Mouse (Mus musculus): ENCODE measurements around the gene Dgke. TPM values are rescaled to one million over a fixed set of nuclear protein-coding genes. Genes with fewer than 3 reads are reported as not detected.
"Not testable (repeated sequence)": the region's sequence is repeated elsewhere in the genome, so short reads cannot be mapped to it uniquely, and the experiment has no call there.

Dgke gene
- polyA plus RNA-seq, 1 experiment = 2.0 TPM

DNA sequence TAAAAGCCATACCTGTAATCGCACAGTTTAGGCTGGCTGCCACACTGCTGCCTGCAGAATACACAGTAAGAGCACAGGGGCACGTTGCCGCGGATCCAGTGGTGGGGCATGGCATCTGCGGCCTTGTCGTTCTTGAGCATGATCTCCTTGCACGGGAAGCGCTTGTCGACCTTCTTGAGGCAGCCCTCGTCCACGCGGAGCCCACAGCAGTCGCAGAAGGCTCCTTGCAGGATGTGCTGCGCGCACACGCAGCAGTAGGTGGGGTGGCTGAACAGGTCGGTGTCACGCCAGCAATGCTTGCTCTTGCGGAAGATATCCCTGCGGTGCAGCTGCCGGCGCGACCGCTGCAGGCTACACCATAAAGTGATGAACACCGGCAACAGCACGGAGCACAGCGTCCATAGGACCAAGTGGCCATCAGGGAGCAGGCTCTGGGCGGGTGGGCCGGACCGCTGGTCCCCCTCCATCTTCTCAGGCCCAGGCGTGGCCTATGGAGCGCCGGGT lies 6.7 kb downstream of the Dgke start:
- H3K4me1 ChIP-seq (ENCODE audit: control insufficient read depth, insufficient read depth, low read length) = peaks cover 2% of the 10 kb centered on the region; the same call in 1 of the 2 replicates
- peak overlapping the region; percentile 67 for H3K4me3 ChIP-seq (replicated peaks; ENCODE audit: control insufficient read depth, low read depth, low read length)
- WGBS = under 1% methylated on average over 33 of the region's 33 CpGs
- 0 out of 2 replicates have a peak, but pooled peaks have one; percentile 7 for TF ChIP-seq POLR2A (IDR thresholded peaks at IDR 0.05; ENCODE audit: borderline replicate concordance, control insufficient read depth, low read depth, low read length)
- no peak for TF ChIP-seq CTCF (IDR thresholded peaks at IDR 0.05; ENCODE audit: control insufficient read depth, insufficient read depth, low read length)
- H3K27ac ChIP-seq (ENCODE audit: control insufficient read depth, insufficient read depth, low read depth, low read length, poor library complexity) = peak overlapping the region; percentile 30; the same call in 1 of the 2 replicates

DNA sequence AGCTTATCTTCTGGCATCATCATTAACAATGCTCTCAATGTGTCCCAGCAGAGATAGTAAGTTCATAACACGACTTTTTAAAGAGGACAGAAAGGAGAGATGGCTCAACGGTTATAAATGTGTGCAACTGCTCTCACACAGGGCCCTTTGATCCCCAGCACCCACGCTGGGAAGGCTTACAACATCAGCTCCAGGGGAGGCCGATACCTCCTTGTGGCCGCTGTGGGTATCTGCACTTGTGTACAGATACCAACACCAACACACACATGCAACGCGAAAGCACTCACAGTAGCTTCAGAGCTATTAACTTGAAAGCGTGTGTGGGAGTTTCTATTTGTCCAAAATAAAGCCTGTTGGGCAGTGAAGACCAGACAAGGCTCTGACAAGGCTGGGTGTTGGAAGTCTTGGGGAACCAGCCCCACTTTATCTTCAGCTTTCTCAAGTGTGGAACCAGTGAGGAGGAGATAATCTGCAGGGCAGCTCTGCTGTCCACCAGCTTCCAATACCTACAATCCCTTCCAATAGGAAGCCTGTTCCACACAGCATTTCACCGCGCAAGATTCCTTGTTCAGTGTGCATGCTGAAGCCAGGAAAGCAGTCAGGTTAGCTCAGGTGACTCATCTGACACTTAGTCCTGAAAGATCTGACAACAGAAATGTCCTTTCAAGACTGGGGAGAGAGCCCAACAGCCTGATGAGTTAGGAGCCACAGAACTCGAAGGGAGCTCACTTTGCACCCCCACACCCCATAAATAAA lies 8.0 kb downstream of the Dgke start:
- Histone ChIP-seq H3K27ac (ENCODE audit: control insufficient read depth, insufficient read depth, low read depth, low read length, poor library complexity) (no peak overlapping the region), H3K4me3 (replicated peaks; ENCODE audit: control insufficient read depth, low read depth, low read length) (no peak overlapping the region), H3K4me1 (ENCODE audit: control insufficient read depth, insufficient read depth, low read length) (peaks cover 2% of the 10 kb centered on the region; the same call in 1 of the 2 replicates)
- 72% methylated on average over 11 of the region's 11 CpGs for WGBS
- TF ChIP-seq POLR2A (IDR thresholded peaks at IDR 0.05; ENCODE audit: borderline replicate concordance, control insufficient read depth, low read depth, low read length) (no peak), CTCF (IDR thresholded peaks at IDR 0.05; ENCODE audit: control insufficient read depth, insufficient read depth, low read length) (peak; percentile 36; the same call in 1 of the 2 replicates)

DNA sequence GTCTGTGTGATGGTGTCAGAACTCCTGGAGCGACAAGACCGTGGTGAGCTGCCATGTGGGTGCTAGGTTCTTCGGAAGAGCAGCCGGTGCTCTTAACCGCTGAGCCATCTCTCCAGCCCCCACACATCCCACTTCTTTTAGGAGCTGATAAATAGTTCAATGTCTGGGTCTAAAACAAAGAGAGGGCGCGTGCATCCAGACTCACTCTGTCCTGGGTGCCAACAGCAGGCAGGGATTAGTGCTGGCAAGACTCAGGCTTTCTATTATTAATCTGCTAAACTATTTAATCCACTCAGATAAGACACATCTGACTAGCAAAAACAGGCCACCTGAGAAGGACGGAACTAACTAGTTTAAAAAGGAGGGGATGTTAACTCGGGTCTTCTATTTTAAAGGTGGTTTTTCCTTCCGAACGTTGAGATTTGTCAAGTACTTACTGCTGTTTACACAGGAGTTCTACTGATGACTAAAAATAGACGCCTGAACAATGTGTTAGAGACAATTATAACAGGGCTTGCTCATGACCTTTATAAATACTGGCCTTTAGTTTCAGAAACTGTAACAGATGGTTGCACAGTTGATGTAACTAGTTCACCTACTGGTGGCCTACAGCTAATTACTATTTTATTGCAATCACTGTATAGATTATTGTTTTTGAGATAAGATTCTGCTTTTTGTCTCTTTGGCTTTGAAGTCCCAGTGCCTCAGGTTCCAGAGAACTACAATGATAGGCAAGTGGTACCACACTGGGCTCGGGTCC lies 10.5 kb downstream of the Dgke start:
- peaks cover 2% of the 10 kb centered on the region; the same call in 1 of the 2 replicates for H3K4me1 ChIP-seq (ENCODE audit: control insufficient read depth, insufficient read depth, low read length)
- no peak overlapping the region for H3K27ac ChIP-seq (ENCODE audit: control insufficient read depth, insufficient read depth, low read depth, low read length, poor library complexity)
- 88% methylated on average over 13 of the region's 13 CpGs for WGBS
- H3K4me3 ChIP-seq (replicated peaks; ENCODE audit: control insufficient read depth, low read depth, low read length) = no peak overlapping the region
- no peak for TF ChIP-seq CTCF (IDR thresholded peaks at IDR 0.05; ENCODE audit: control insufficient read depth, insufficient read depth, low read length)
- TF ChIP-seq POLR2A (IDR thresholded peaks at IDR 0.05; ENCODE audit: borderline replicate concordance, control insufficient read depth, low read depth, low read length) = no peak

DNA sequence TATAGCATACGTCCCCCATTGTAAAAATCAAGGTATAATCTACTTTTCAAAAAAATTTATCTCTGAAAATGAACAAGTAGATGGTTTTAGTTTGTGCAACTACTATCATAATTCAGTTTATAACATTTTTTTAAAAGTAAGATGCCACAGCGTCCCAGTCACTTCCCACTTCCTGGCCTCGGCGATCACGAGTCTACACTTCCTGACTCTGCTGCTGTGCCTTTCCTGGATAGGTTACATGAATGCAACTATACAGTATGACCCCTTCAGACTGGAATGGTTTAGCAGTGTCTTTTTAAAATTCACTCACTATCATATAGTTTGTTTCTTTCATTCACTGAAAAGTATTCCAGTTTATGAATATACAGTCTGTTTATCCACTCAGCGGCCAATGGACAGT lies 14.9 kb downstream of the Dgke start:
- Histone ChIP-seq H3K27ac (ENCODE audit: control insufficient read depth, insufficient read depth, low read depth, low read length, poor library complexity) (no peak overlapping the region), H3K4me1 (ENCODE audit: control insufficient read depth, insufficient read depth, low read length) (no peaks in the 10 kb centered on the region; the same call in 1 of the 2 replicates), H3K4me3 (replicated peaks; ENCODE audit: control insufficient read depth, low read depth, low read length) (no peak overlapping the region)
- TF ChIP-seq CTCF (IDR thresholded peaks at IDR 0.05; ENCODE audit: control insufficient read depth, insufficient read depth, low read length) = no peak
- TF ChIP-seq POLR2A (IDR thresholded peaks at IDR 0.05; ENCODE audit: borderline replicate concordance, control insufficient read depth, low read depth, low read length) = no peak
- 41% methylated on average over 6 of the region's 6 CpGs for WGBS

DNA sequence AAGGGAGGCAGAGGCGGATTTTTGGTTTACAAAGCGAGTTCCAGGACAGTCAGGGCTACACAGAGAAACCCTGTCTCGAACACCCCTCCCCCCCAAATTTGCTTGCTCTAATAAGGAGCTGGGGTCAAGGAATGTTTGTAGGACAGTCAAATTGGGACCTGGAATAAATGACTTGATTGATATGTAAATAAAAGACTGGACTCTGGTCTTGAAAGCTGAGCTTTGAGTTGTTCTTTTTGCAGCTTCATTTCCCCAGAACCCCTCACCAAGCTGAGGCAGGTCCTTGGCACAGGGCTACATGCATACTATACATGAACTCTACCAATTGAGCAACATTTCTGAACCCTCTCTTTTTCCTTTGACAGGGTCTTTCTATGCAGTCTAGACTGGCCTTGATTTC lies 20.6 kb downstream of the Dgke start:
- no peak overlapping the region for H3K4me3 ChIP-seq (replicated peaks; ENCODE audit: control insufficient read depth, low read depth, low read length)
- WGBS = 85% methylated on average over 3 of the region's 3 CpGs

DNA sequence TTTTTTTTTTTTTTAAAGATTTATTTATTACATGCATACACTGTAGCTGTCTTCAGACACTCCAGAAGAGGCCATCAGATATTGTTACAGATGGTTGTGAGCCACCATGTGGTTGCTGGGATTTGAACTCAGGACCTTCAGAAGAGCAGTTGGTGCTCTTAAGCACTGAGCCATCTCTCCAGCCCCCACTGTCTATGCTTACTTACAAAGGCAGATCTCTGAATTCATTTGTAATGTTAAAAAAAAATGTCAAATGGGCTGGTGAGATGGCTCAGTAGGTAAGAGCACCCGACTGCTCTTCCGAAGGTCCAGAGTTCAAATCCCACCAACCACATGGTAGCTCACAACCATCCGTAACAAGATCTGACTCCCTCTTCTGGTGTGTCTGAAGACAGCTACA lies 21.1 kb downstream of the Dgke start:
- H3K4me3 ChIP-seq (replicated peaks; ENCODE audit: control insufficient read depth, low read depth, low read length); H3K4me1 ChIP-seq (ENCODE audit: control insufficient read depth, insufficient read depth, low read length); H3K27ac ChIP-seq (ENCODE audit: control insufficient read depth, insufficient read depth, low read depth, low read length, poor library complexity): not testable (repeated sequence)
- 92% methylated on average over 3 of the region's 3 CpGs for WGBS

More for the DNA sequence above, 20.6 kb downstream of the Dgke start:
- Histone ChIP-seq H3K4me1 (ENCODE audit: control insufficient read depth, insufficient read depth, low read length) (no peaks in the 10 kb centered on the region), H3K27ac (ENCODE audit: control insufficient read depth, insufficient read depth, low read depth, low read length, poor library complexity) (no peak overlapping the region)
- TF ChIP-seq CTCF (IDR thresholded peaks at IDR 0.05; ENCODE audit: control insufficient read depth, insufficient read depth, low read length) (no peak), POLR2A (IDR thresholded peaks at IDR 0.05; ENCODE audit: borderline replicate concordance, control insufficient read depth, low read depth, low read length) (no peak)

DNA sequence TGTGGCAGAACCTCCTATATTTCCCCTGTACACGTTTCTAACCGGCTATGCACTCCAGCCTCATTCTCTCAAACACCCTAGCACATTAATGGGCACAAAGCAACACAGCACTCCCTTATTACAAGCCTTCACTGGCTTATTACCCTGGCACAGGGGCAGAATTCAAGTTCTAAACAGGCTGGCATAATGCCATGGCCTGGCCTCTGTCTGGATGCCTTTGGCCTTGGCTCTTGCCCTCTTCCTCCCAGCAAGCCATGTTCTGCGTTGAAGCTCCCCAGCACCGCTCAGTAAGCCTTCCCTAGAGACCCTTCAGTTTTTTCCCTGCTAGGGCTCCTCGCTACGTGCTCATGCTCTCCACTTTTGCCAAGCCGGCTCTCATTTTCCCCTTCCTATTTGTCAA lies 23.6 kb downstream of the Dgke start:
- no peak overlapping the region for H3K4me3 ChIP-seq (replicated peaks; ENCODE audit: control insufficient read depth, low read depth, low read length)
- TF ChIP-seq POLR2A (IDR thresholded peaks at IDR 0.05; ENCODE audit: borderline replicate concordance, control insufficient read depth, low read depth, low read length) (no peak), CTCF (IDR thresholded peaks at IDR 0.05; ENCODE audit: control insufficient read depth, insufficient read depth, low read length) (no peak)

DNA sequence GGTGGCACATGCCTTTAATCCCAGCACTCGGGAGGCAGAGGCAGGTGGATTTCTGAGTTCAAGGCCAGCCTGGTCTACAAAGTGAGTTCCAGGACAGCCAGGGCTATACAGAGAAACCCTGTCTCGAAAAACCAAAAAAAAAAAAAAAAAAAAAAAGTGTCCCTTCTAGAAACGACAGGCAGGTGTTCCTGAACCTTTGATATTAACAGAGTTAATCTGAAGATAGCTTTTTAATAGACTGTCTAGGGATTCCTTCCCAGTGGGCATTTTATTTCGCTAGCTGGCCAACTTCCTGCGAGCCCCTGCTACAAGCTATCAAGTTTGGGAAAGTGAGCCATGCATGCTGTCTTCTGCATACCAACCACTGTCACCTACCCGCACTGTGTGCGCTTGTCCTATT lies 25.6 kb downstream of the Dgke start:
- not testable (repeated sequence) for H3K27ac ChIP-seq (ENCODE audit: control insufficient read depth, insufficient read depth, low read depth, low read length, poor library complexity); H3K4me1 ChIP-seq (ENCODE audit: control insufficient read depth, insufficient read depth, low read length); H3K4me3 ChIP-seq (replicated peaks; ENCODE audit: control insufficient read depth, low read depth, low read length)
- WGBS = 85% methylated on average over 6 of the region's 7 CpGs

More for the DNA sequence above, 23.6 kb downstream of the Dgke start:
- peaks cover 1% of the 10 kb centered on the region for H3K4me1 ChIP-seq (ENCODE audit: control insufficient read depth, insufficient read depth, low read length)
- H3K27ac ChIP-seq (ENCODE audit: control insufficient read depth, insufficient read depth, low read depth, low read length, poor library complexity) = no peak overlapping the region
- 86% methylated on average over 7 of the region's 7 CpGs for WGBS
